Mouse (Mus musculus) hindbrain, embryonic 10.5 days (tissue): Measurements from ENCODE around the gene Dctd. TPM values are rescaled to one million over a fixed set of nuclear protein-coding genes. Genes with fewer than 3 reads are reported as not detected.

Experiments
- DNase-seq: peaks from one replicate; pipeline ENCODE4 v3.0.0-alpha.2; 2017; ENCODE audit warnings: low spot score
- H3K27ac ChIP-seq: fragments of 300-500 bp; sonication (generic); 2 replicates; pipeline ENCODE4 v1.5.1; 2016; ENCODE audit warnings: mild to moderate bottlenecking, moderate library complexity
- H3K27me3 ChIP-seq: fragments of 300-500 bp; sonication (generic); 2 replicates; pipeline ENCODE4 v1.6.1; 2016; ENCODE audit warnings: mild to moderate bottlenecking; ENCODE audit not compliant: poor library complexity, insufficient read depth, severe bottlenecking
- H3K36me3 ChIP-seq: fragments of 300-500 bp; sonication (generic); 2 replicates; pipeline ENCODE4 v1.6.1; 2016; ENCODE audit warnings: mild to moderate bottlenecking, moderate library complexity
- H3K4me1 ChIP-seq: fragments of 300-500 bp; sonication (generic); replicated peaks from 2 replicates; pipeline ENCODE4 v1.6.1; 2016; ENCODE audit warnings: mild to moderate bottlenecking
- H3K4me3 ChIP-seq: fragments of 300-500 bp; sonication (generic); 2 replicates; pipeline ENCODE4 v1.5.1; 2016; ENCODE audit warnings: mild to moderate bottlenecking, moderate library complexity
- H3K9me3 ChIP-seq: fragments of 300-500 bp; sonication (generic); 2 replicates; pipeline ENCODE4 v1.6.1; 2016; ENCODE audit warnings: mild to moderate bottlenecking, moderate library complexity
- WGBS: fragments of 180-500 bp; shearing (Covaris S2); methylation state at CpG from one replicate; pipeline ENCODE4 v1.1.7; 2016; 5-methylcytosine and 5-hydroxymethylcytosine counted together
- polyA plus RNA-seq: library from polyadenylated mRNA; unstranded; fragments of >200 nt; fragmentation: Nextera tagmentation; extraction: Ambion mirVana; gene quantifications from 2 replicates; pipeline ENCODE4 v1.2.1, GENCODE M21; 2016

Dctd gene
- 27.8 and 41.0 TPM in 2 replicates for polyA plus RNA-seq

DNA sequence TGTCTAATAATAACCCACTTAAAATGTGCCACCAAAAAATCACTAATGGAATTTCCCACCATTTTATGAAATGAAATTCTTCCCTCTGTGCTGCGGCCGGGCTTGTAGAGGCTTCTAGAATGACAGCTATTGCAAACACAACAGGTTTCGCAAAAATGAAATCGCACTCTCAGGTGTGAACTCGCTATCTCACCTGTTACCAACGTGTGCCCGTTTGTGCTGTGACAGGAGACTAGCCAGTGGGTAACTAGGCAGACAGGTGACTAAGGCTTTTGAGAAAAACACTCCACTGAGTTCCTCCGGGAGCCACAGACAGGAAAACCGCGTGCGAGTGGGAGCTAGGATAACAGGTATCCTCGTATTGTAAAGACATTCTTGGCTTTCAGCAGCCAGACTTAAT, at the start of gene Dctd:
Gene Dctd (plus strand): TSS at position 301 of the 400 bp plus-strand sequence.
- H3K9me3 ChIP-seq = no peaks in the 10 kb centered on the region
- H3K4me3 ChIP-seq = peak within 1 kb of the TSS; percentile 38; the same call in 1 of the 2 replicates
- 94% methylated on average over 12 of the region's 12 CpGs for WGBS
- DNase-seq = no peak
- H3K36me3 ChIP-seq = no peaks in the 10 kb centered on the region
- peaks cover 17% of the 10 kb centered on the region for H3K4me1 ChIP-seq
- H3K27ac ChIP-seq = peak within 1 kb of the TSS; percentile 57
- H3K27me3 ChIP-seq = peaks cover 8% of the 10 kb centered on the region; the same call in 1 of the 2 replicates

DNA sequence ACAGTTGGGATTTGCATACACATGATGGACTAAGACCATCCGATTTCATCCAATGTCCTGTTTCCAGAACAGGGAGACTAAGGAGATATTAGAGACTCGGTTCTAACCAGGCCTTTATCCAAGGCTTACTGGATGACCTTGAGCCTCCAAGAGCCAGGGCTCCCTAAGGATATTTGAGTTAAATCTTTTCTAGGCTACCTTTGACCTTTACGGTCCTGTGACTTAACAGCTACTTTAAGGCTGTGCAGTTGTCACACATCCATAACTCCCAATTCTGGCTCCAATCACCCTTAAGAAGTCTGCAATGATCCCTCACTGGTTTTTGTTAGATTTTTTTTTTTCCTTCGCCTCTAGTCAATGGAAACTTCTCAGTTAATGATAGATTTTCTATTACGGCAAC, 45.3 kb upstream of the Dctd start:
- WGBS = 91% methylated on average over 5 of the region's 5 CpGs

GRCm38 (mm10) chr8:48063526-48064072, 35.3 kb upstream of the Dctd start:
- WGBS = 89% methylated on average over 5 of the region's 5 CpGs
- Histone ChIP-seq H3K9me3 (no peaks in the 10 kb centered on the region), H3K27me3 (no peaks in the 10 kb centered on the region), H3K4me1 (no peaks in the 10 kb centered on the region), H3K4me3 (no peak overlapping the region), H3K27ac (no peak overlapping the region), H3K36me3 (no peaks in the 10 kb centered on the region)
- no peak for DNase-seq

More for the DNA sequence above, 45.3 kb upstream of the Dctd start:
- Histone ChIP-seq H3K9me3 (no peaks in the 10 kb centered on the region), H3K36me3 (no peaks in the 10 kb centered on the region), H3K27me3 (no peaks in the 10 kb centered on the region), H3K4me3 (no peak overlapping the region), H3K4me1 (no peaks in the 10 kb centered on the region), H3K27ac (no peak overlapping the region)
- no peak for DNase-seq

DNA sequence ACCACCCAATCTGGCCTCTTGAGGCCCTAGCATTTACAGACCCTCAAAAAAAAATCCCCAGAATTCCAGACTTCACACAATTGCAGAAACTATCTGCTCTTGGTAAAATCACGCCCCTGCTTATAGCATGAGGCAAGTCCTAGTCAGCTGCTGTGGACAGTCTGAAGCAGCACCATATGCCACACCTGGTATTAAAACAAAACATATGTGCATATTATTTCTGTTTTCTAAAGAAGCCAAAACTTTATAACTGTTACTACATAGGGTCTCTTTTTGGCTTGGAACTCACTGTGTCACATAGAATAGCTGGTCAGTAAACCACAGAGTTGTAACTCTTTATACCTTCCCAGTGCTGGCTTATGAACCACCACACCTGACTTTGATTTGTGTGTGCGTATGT, 24.7 kb upstream of the Dctd start:
- H3K36me3 ChIP-seq = no peaks in the 10 kb centered on the region
- H3K27ac ChIP-seq = no peak overlapping the region
- H3K4me3 ChIP-seq = no peak overlapping the region
- H3K27me3 ChIP-seq = no peaks in the 10 kb centered on the region
- 91% methylated on average over 2 of the region's 2 CpGs for WGBS
- H3K9me3 ChIP-seq = no peaks in the 10 kb centered on the region
- DNase-seq = no peak
- no peaks in the 10 kb centered on the region for H3K4me1 ChIP-seq

GRCm38 (mm10) chr8:48082343-48082742, 16.5 kb upstream of the Dctd start:
- Histone ChIP-seq H3K36me3 (no peaks in the 10 kb centered on the region), H3K27me3 (no peaks in the 10 kb centered on the region), H3K27ac (no peak overlapping the region), H3K4me1 (0 out of 2 replicates have a peak, but pooled peaks cover 2% of the 10 kb centered on the region), H3K4me3 (no peak overlapping the region), H3K9me3 (no peaks in the 10 kb centered on the region)
- DNase-seq = no peak
- 85% methylated on average over 10 of the region's 10 CpGs for WGBS

DNA sequence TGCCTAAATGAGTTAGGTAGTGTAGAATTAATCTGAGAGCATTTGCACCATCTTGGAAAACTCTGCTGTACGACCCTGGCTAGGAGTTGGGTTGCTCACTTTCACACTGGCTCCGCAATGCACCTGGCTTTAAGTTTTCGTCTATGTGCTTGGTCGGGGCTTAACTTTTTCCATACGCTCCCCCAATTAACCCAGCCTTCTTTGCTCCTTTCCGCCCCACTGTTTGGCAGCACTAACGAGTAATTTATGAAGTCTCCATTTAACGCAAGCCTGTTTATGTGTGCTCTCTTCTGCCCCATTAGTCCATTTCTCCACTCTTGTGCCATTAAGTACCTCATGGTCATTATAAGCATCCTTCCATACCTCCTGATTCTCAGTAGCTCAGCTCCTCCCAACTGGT, 8.2 kb upstream of the Dctd start:
- H3K4me3 ChIP-seq = no peak overlapping the region
- WGBS = 90% methylated on average over 8 of the region's 8 CpGs
- no peak overlapping the region for H3K27ac ChIP-seq
- H3K36me3 ChIP-seq = no peaks in the 10 kb centered on the region
- H3K4me1 ChIP-seq = no peaks in the 10 kb centered on the region
- DNase-seq = no peak
- H3K27me3 ChIP-seq = no peaks in the 10 kb centered on the region
- H3K9me3 ChIP-seq = no peaks in the 10 kb centered on the region

DNA sequence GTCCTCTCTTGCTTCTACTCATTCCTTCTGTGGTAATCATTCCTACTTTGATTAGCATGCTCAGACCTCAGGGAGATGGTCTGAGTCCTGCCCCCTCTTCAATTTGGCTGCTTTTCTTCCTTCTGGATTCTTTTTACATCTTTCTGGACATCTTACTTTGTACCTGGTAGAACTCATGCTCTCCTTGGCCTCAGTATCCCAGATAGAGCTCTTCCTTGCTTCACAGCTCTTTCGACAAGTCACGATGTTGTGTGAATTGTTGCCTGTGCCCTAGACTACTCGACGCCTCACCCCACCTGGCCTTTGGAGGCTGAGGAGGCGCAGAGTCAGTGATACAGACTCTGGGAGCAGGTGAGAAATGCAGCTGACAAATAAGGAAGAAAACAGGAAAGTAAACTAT, 3.5 kb upstream of the Dctd start:
- WGBS = 91% methylated on average over 5 of the region's 5 CpGs
- Histone ChIP-seq H3K27me3 (peaks cover 8% of the 10 kb centered on the region; the same call in 1 of the 2 replicates), H3K27ac (no peak overlapping the region), H3K9me3 (no peaks in the 10 kb centered on the region), H3K4me3 (no peak overlapping the region), H3K4me1 (peaks cover 17% of the 10 kb centered on the region), H3K36me3 (no peaks in the 10 kb centered on the region)
- DNase-seq = no peak

- peaks cover 17% of the 10 kb centered on the region for H3K4me1 ChIP-seq
- peaks cover 8% of the 10 kb centered on the region; the same call in 1 of the 2 replicates for H3K27me3 ChIP-seq
- no peaks in the 10 kb centered on the region for H3K36me3 ChIP-seq
- H3K9me3 ChIP-seq = no peaks in the 10 kb centered on the region
- peak overlapping the region; percentile 57 for H3K27ac ChIP-seq
- peak overlapping the region; percentile 38 for H3K4me3 ChIP-seq
- WGBS = 14% methylated on average over 21 of the region's 21 CpGs
- DNase-seq = peak; percentile 82
Measured at GRCm38 (mm10) chr8:48097131-48097794, 1.6 kb upstream of the Dctd start.

DNA sequence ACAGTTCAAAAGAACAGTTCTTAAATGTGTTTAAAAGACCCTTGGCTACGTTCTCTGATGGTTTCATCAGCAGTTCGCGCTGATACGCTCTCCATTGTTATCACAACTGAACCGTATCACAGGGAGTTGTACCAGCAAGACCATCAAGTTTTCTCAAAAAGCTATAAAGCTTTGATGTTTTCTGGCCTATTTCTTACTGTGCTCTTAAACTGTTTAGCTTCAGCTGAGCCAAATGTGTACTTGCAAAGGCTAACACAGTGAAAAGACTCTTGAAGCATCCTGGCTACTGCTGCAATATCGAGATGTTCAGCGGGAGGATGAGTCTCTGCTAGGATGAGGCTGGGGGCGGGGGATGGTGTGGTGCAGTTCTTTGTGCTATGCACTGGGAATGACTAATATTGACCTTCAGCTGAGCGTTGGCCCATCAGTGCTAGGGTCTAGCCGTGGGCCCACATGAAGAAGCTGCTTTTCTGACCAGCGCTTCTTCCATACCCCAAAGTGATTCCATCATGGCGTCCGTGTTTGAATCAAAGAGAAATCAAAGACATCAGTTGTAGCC, 732 bp upstream of the Dctd start:
- no peaks in the 10 kb centered on the region for H3K36me3 ChIP-seq
- H3K4me3 ChIP-seq = peak overlapping the region; percentile 38; the same call in 1 of the 2 replicates
- peak; percentile 30 for DNase-seq
- no peaks in the 10 kb centered on the region for H3K9me3 ChIP-seq
- WGBS = 66% methylated on average over 13 of the region's 13 CpGs
- peaks cover 8% of the 10 kb centered on the region; the same call in 1 of the 2 replicates for H3K27me3 ChIP-seq
- peak overlapping the region; percentile 57 for H3K27ac ChIP-seq
- peaks cover 17% of the 10 kb centered on the region for H3K4me1 ChIP-seq

DNA sequence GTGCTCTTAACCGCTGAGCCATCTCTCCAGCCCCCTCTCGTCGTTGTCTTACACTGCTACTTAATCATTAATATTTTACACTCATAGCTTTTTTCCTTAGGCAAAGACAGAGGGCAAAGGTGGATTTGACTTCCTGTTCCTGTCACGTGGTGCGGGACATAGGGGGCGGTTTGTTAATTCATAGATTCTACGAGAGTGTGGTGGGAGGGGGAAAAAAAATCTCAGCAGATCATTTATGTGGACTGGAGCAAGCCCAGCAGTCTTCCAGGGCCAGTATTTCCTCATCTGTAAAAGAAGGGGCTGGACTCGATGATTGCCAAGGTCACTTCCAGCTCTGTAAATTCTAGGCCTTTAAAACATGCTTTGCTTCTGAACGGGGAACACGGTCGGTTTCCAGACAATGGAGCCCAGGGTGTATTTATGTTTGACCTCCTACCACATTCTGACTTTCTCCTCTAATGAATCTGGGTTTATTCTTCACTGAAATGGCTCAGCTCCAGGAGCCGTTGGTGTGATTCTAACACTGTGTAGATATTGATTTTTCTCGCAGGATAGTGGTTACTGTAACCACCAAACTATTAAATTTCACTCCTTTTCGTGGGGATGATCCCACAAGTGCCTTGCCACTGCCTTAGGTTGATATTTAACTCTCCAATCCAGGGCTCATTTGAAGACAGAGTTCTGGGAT, 1.4 kb downstream of the Dctd start:
- Histone ChIP-seq H3K9me3 (peaks cover 6% of the 10 kb centered on the region), H3K36me3 (0 out of 2 replicates have a peak, but pooled peaks cover 5% of the 10 kb centered on the region), H3K4me3 (no peak overlapping the region), H3K4me1 (peaks cover 17% of the 10 kb centered on the region), H3K27ac (no peak overlapping the region), H3K27me3 (peaks cover 8% of the 10 kb centered on the region; the same call in 1 of the 2 replicates)
- DNase-seq = no peak
- 81% methylated on average over 14 of the region's 14 CpGs for WGBS

DNA sequence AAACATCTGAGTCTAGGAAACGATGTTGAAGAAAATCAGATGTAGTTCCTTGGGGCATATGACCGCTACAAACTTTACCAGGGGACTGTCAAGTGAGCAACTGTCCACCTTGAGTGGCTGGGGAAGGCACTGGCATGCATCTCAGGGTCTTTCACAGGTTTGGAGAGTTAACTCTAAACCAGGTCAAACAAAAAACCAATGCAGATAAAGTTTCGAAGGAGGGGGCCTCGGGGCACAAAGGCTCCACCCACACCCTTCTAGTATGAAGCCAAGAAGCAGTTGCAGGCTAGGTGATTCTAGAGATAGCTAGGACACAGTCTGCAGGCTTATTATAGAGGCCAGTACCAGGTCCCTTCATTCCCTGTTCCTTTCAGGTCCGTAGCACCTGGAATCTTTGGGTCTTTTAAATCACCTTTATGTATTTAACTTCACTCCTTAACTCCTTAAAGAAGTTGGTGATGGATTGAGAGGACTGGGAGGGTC, 10.5 kb downstream of the Dctd start:
- Histone ChIP-seq H3K27ac (peak overlapping the region; percentile 95), H3K36me3 (peaks cover 24% of the 10 kb centered on the region), H3K9me3 (peaks cover 12% of the 10 kb centered on the region), H3K4me1 (peaks cover 15% of the 10 kb centered on the region), H3K27me3 (no peaks in the 10 kb centered on the region), H3K4me3 (peak overlapping the region; percentile 84)
- DNase-seq = peak; percentile 12
- WGBS = 36% methylated on average over 5 of the region's 5 CpGs

DNA sequence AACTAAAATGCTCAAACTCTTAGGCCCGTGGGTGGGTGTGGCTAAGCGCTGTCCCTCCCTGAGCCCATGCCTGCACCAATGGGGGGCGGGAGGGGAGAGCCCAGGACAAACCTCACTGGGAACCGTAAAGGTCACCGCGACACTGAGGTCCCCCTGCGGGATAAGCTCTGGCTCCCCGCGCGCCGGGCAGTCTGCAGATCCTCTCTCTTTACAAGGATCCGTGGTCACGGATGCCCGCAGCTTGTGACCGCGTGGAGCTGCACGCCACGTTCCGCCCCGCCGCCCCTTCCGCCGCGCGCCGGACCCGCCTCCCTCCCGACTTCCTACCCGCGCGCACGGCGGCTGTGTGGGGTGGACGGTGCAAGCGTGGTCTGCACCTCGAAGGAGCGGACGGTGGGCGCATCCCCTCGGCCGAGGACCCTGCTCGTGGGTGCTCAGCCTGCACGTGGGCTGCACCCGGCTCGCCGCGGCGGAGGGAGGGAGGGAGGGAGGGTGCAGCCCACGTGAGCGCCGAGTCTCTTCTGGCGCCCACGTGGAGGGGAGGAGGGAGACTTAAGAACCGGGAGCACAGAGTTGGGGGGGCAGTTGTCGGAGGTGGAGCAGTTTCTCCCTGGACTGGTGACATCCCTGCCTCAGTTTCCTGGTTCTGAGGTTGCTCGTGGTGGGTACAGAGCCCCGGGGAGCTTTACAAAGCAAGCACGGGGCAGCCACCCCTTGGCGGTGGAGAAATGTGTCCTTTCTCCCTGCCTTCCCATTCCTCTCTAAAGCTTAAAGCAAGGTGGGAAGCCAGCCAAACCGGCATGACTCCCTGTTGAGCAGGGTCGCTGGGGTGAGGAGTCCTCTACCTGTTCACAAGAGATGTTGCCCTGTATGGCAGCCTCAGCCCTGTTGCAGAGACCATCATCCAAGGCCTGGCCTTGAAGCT, 11.2 kb downstream of the Dctd start:
- under 1% methylated on average over 61 of the region's 61 CpGs for WGBS
- peak; percentile 76 for DNase-seq
- Histone ChIP-seq H3K9me3 (peaks cover 7% of the 10 kb centered on the region), H3K27ac (peak overlapping the region; percentile 95), H3K27me3 (no peaks in the 10 kb centered on the region), H3K4me3 (peak overlapping the region; percentile 84), H3K36me3 (peaks cover 25% of the 10 kb centered on the region), H3K4me1 (peaks cover 15% of the 10 kb centered on the region)
